ENCODE assay signal across 8 mouse cellular contexts in the genomic region with DNA sequence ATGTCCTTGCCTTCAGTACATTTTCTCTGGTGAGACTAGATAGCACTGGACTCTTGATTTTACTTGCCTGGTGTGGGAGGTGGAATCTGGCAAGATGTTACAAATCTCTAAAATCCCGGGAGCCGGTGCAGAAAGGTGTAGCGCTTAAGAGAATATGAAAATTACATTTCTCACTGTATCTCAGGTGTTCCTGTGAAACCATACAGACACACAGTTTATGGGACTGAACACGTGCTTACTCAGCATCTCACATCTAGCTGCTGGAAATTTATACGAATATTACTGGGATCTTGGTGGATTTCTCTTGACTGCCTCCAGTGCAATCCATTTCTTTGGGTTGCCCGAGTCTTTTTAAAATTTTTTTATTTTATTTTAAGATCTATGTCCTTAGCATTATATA. TPM values are rescaled to one million over a fixed set of nuclear protein-coding genes. Genes with fewer than 3 reads are reported as not detected.
A peak's percentile ranks its signal among the peaks of the same experiment; 100 is the strongest.
DNase-seq lines count a peak whose midpoint lies in the region; ATAC-seq and TF ChIP-seq lines count a peak whose summit lies in the region.

No protein-coding gene starts in this region.

- DNase-seq in layer of hippocampus, adult 2 months (ENCODE audit: low spot score in 2 of 2) = no peak
- no peak for DNase-seq in layer of hippocampus, adult 18-20 months (ENCODE audit: low spot score in 2 of 2)
- DNase-seq in embryonic facial prominence, embryonic 11.5 days (ENCODE audit: low spot score) = no peak
- no peak for DNase-seq in intestine, embryonic 14.5 days (ENCODE audit: low spot score)
- no peak for DNase-seq in gastrocnemius, postnatal 25 days
- DNase-seq in adipocyte (ENCODE audit: low spot score) = no peak
- DNase-seq in kidney, postnatal 10 days = no peak

- no peaks in the 10 kb centered on the region; the same call in 1 of the 2 replicates for H3K4me1 ChIP-seq in embryonic facial prominence, embryonic 11.5 days (ENCODE audit: control insufficient read depth, insufficient read depth, low read length)
- peaks cover 19% of the 10 kb centered on the region for H3K4me1 ChIP-seq in intestine, embryonic 14.5 days (replicated peaks; ENCODE audit: control insufficient read depth, insufficient read depth, low read length)

- H3K9me3 ChIP-seq in embryonic facial prominence, embryonic 11.5 days (replicated peaks; ENCODE audit: control insufficient read depth, low read length) = no peaks in the 10 kb centered on the region
- H3K9me3 ChIP-seq in intestine, embryonic 14.5 days (ENCODE audit: control insufficient read depth, low read length) = no peaks in the 10 kb centered on the region

- peak overlapping the region; percentile 67 for H3K4me2 ChIP-seq in embryonic facial prominence, embryonic 11.5 days (ENCODE audit: low read depth, low read length)
- peak overlapping the region; percentile 67 for H3K4me2 ChIP-seq in intestine, embryonic 14.5 days (ENCODE audit: low read length)
- peak overlapping the region; percentile 95 for H3K4me2 ChIP-seq in myocyte (ENCODE audit: low read depth)

- no peak overlapping the region for H3ac ChIP-seq in myocyte (ENCODE audit: control insufficient read depth, insufficient read length)

- peaks cover 58% of the 10 kb centered on the region for H3K79me2 ChIP-seq in myocyte (ENCODE audit: control insufficient read depth, insufficient read depth)

- no peak for TF ChIP-seq POLR2A in myocyte (IDR thresholded peaks at IDR 0.05; ENCODE audit: insufficient read length, low read depth)

- no peak for ATAC-seq in embryonic facial prominence, embryonic 11.5 days (replicated peaks; ENCODE audit: insufficient number of reproducible peaks, low FRiP score, low TSS enrichment, low read depth)
- ATAC-seq in intestine, embryonic 14.5 days (replicated peaks; ENCODE audit: low FRiP score, low TSS enrichment, low read depth) = no peak

- peak overlapping the region; percentile 99 for H3K27ac ChIP-seq in layer of hippocampus, adult 2 months
- H3K27ac ChIP-seq in embryonic facial prominence, embryonic 11.5 days (replicated peaks; ENCODE audit: low read depth, low read length) = no peak overlapping the region
- no peak overlapping the region for H3K27ac ChIP-seq in intestine, embryonic 14.5 days (ENCODE audit: low read depth)

- peak overlapping the region; percentile 94 for H3K4me3 ChIP-seq in layer of hippocampus, adult 2 months
- peak overlapping the region; percentile 73 for H3K4me3 ChIP-seq in embryonic facial prominence, embryonic 11.5 days (ENCODE audit: low read depth, low read length)
- peak overlapping the region; percentile 97 for H3K4me3 ChIP-seq in intestine, embryonic 14.5 days (ENCODE audit: low read depth, low read length)
- H3K4me3 ChIP-seq in myocyte = peak overlapping the region; percentile 78

- H3K36me3 ChIP-seq in embryonic facial prominence, embryonic 11.5 days (replicated peaks; ENCODE audit: control insufficient read depth, insufficient read depth, low read depth, low read length) = no peaks in the 10 kb centered on the region
- peaks cover 15% of the 10 kb centered on the region; the same call in 1 of the 2 replicates for H3K36me3 ChIP-seq in intestine, embryonic 14.5 days (ENCODE audit: control insufficient read depth, insufficient read depth, low read length)
- H3K36me3 ChIP-seq in myocyte (ENCODE audit: control insufficient read depth, insufficient read depth) = peaks cover 5% of the 10 kb centered on the region

- H3K9ac ChIP-seq in embryonic facial prominence, embryonic 11.5 days (replicated peaks; ENCODE audit: low read length) = peak overlapping the region; percentile 92
- H3K9ac ChIP-seq in intestine, embryonic 14.5 days (ENCODE audit: low read length) = peak overlapping the region; percentile 91

- 83% methylated on average over 6 of the region's 6 CpGs for WGBS in embryonic facial prominence, embryonic 11.5 days
- 74% methylated on average over 6 of the region's 6 CpGs for WGBS in intestine, embryonic 14.5 days

- H3K27me3 ChIP-seq in embryonic facial prominence, embryonic 11.5 days (ENCODE audit: control insufficient read depth, insufficient read depth, low read length) = no peaks in the 10 kb centered on the region
- no peaks in the 10 kb centered on the region for H3K27me3 ChIP-seq in intestine, embryonic 14.5 days (replicated peaks; ENCODE audit: control insufficient read depth, insufficient read depth, low read length)
- no peaks in the 10 kb centered on the region for H3K27me3 ChIP-seq in myocyte (ENCODE audit: control insufficient read depth, insufficient read depth, insufficient read length)

- no peak for TF ChIP-seq CTCF in layer of hippocampus, adult 2 months (conservative IDR thresholded peaks at IDR 0.05)

TF ChIP-seq in myocyte, 11 proteins besides CTCF, POLR2A, EP300 and RAD21:
- no peak for TF ChIP-seq REST (IDR thresholded peaks at IDR 0.05; ENCODE audit: insufficient read depth, insufficient read length)
- no peak for TF ChIP-seq MYOD1 (IDR thresholded peaks at IDR 0.05; ENCODE audit: control insufficient read depth in 1 of 3, insufficient read length in 2 of 3, low read depth in 2 of 3)
- TF ChIP-seq SRF (IDR thresholded peaks at IDR 0.05; ENCODE audit: control insufficient read depth, insufficient read length, low read depth) = no peak
- TF ChIP-seq TCF3 (IDR thresholded peaks at IDR 0.05; ENCODE audit: insufficient read length, low read depth) = no peak
- no peak for TF ChIP-seq E2F4 (IDR thresholded peaks at IDR 0.05; ENCODE audit: insufficient read depth)
- no peak for TF ChIP-seq POLR2AphosphoS2 (IDR thresholded peaks at IDR 0.05; ENCODE audit: insufficient read length, low read depth)
- no peak for TF ChIP-seq CEBPB (IDR thresholded peaks at IDR 0.05; ENCODE audit: insufficient read depth, poor library complexity, severe bottlenecking)
- no peak for TF ChIP-seq MYOG (IDR thresholded peaks at IDR 0.05; ENCODE audit: control insufficient read depth in 1 of 3, insufficient read depth in 1 of 3, insufficient read length in 2 of 3, low read depth in 2 of 3)
- TF ChIP-seq TCF12 (IDR thresholded peaks at IDR 0.05; ENCODE audit: insufficient read depth, poor library complexity, severe bottlenecking) = no peak
- no peak for TF ChIP-seq MAX (IDR thresholded peaks at IDR 0.05; ENCODE audit: low read depth)
- TF ChIP-seq USF1 (IDR thresholded peaks at IDR 0.05; ENCODE audit: low read depth) = no peak

RNA-seq across cellular contexts. Expression of gene Ywhab, which starts 1.5 kb away (rescaled TPM):
- total RNA-seq in layer of hippocampus, adult 2 months (2021) = 100 to 1,000 TPM; 520 to 529 TPM
- 100 to 1,000 TPM; 508 to 533 TPM for total RNA-seq in layer of hippocampus, adult 18-20 months (2021)
- 332 and 344 TPM in 2 replicates for polyA plus RNA-seq in embryonic facial prominence, embryonic 11.5 days (2014; fragmentation: Nextera tagmentation; extraction: Ambion mirVana)
- polyA plus RNA-seq in intestine, embryonic 14.5 days (2014; fragmentation: Nextera tagmentation; extraction: Ambion mirVana) = 286 and 289 TPM in 2 replicates
- polyA plus RNA-seq in myocyte (2012; fragmentation: generic; extraction: Trizol) = 118 TPM
- 10 to 100 TPM; 39.6 to 54.5 TPM for total RNA-seq in gastrocnemius, postnatal 25 days (2021)

RNA-seq across cellular contexts. Expression of gene Pabpc1l, which starts 29.0 kb away (rescaled TPM):
- 1 to 10 TPM; 1.1 to 1.2 TPM for total RNA-seq in layer of hippocampus, adult 2 months (2021)
- under 1 TPM; 0.36 to 0.37 TPM for total RNA-seq in layer of hippocampus, adult 18-20 months (2021)
- 1.4 and 2.2 TPM in 2 replicates for polyA plus RNA-seq in embryonic facial prominence, embryonic 11.5 days (2014; fragmentation: Nextera tagmentation; extraction: Ambion mirVana)
- polyA plus RNA-seq in intestine, embryonic 14.5 days (2014; fragmentation: Nextera tagmentation; extraction: Ambion mirVana) = 0.73 and 1.5 TPM in 2 replicates
- polyA plus RNA-seq in myocyte (2012; fragmentation: generic; extraction: Trizol) = 1.5 TPM
- 1 to 10 TPM in 1 of 2 experiments, not detected in 1; 1.5 TPM for total RNA-seq in gastrocnemius, postnatal 25 days (2021)

Comparison
In these comparisons a context has a peak if more than half of its experiments do, and no peak if none do; other contexts are left out.
1. RNA of gene Ywhab, which starts 1.5 kb away (total RNA-seq): 508 to 533 TPM in layer of hippocampus, adult 18-20 months and 520 to 529 TPM in layer of hippocampus, adult 2 months; 39.6 to 54.5 TPM in gastrocnemius, postnatal 25 days; every median in the first group is over 4 times any median in the second.
2. Peak in every context shown above with its lines, with median percentiles within 50 percentile points of each other: H3K4me3 ChIP-seq and H3K4me2 ChIP-seq.